Mouse (Mus musculus): ENCODE measurements around the gene Tspan15. TPM values are rescaled to one million over a fixed set of nuclear protein-coding genes. Genes with fewer than 3 reads are reported as not detected.

The Tspan15 gene
- polyA plus RNA-seq, 2 experiments = 7.7 to 12.3 TPM

GRCm38 (mm10) chr10:62143820-62144219, 87.2 kb downstream of the Tspan15 start, which contains the start of gene Fam241b:
Gene Fam241b (minus strand): TSS chr10:62143920.
- DNase-seq (ENCODE audit: low spot score) (no peak), ATAC-seq (ENCODE audit: low FRiP score, low read depth) (no peak)
- Histone ChIP-seq H3K36me3 (ENCODE audit: control insufficient read depth, insufficient read depth, low read length) (no peaks in the 10 kb centered on the region), H3K4me2 (replicated peaks; ENCODE audit: low read depth, low read length, severe bottlenecking) (no peak within 1 kb of the TSS), H3K9ac (ENCODE audit: low read depth, low read length, severe bottlenecking) (no peak within 1 kb of the TSS), H3K4me3 (replicated peaks; ENCODE audit: low read length) (no peak within 1 kb of the TSS), H3K4me1 (ENCODE audit: control insufficient read depth, insufficient read depth, low read length) (no peaks in the 10 kb centered on the region), H3K27me3 (ENCODE audit: control insufficient read depth, insufficient read depth, low read length) (no peaks in the 10 kb centered on the region), H3K27ac (replicated peaks; ENCODE audit: low read depth, low read length) (no peak within 1 kb of the TSS), H3K9me3 (ENCODE audit: control insufficient read depth, low read length) (no peaks in the 10 kb centered on the region)
- WGBS = 52% methylated on average over 8 of the region's 8 CpGs
- TF ChIP-seq POLR2A (IDR thresholded peaks at IDR 0.05; ENCODE audit: borderline replicate concordance, extremely low read depth, insufficient read depth, insufficient read length) = no peak

GRCm38 (mm10) chr10:62138040-62138439, 93.0 kb downstream of the Tspan15 start:
- Histone ChIP-seq H3K27me3 (ENCODE audit: control insufficient read depth, insufficient read depth, low read length) (peaks cover 45% of the 10 kb centered on the region), H3K27ac (replicated peaks; ENCODE audit: low read depth, low read length) (no peak overlapping the region), H3K4me1 (ENCODE audit: control insufficient read depth, insufficient read depth, low read length) (no peaks in the 10 kb centered on the region), H3K9me3 (ENCODE audit: control insufficient read depth, low read length) (no peaks in the 10 kb centered on the region), H3K36me3 (ENCODE audit: control insufficient read depth, insufficient read depth, low read length) (no peaks in the 10 kb centered on the region), H3K4me3 (replicated peaks; ENCODE audit: low read length) (no peak overlapping the region), H3K9ac (ENCODE audit: low read depth, low read length, severe bottlenecking) (no peak overlapping the region), H3K4me2 (replicated peaks; ENCODE audit: low read depth, low read length, severe bottlenecking) (no peak overlapping the region)
- WGBS = 15% methylated on average over 3 of the region's 3 CpGs
- DNase-seq (ENCODE audit: low spot score) (peak; percentile 82), ATAC-seq (ENCODE audit: low FRiP score, low read depth) (no peak)
- TF ChIP-seq POLR2A (IDR thresholded peaks at IDR 0.05; ENCODE audit: borderline replicate concordance, extremely low read depth, insufficient read depth, insufficient read length) = no peak

- Histone ChIP-seq H3K36me3 (ENCODE audit: control insufficient read depth, insufficient read depth, low read length) (no peaks in the 10 kb centered on the region), H3K9ac (ENCODE audit: low read depth, low read length, severe bottlenecking) (no peak overlapping the region), H3K9me3 (ENCODE audit: control insufficient read depth, low read length) (no peaks in the 10 kb centered on the region), H3K27me3 (ENCODE audit: control insufficient read depth, insufficient read depth, low read length) (peaks cover 54% of the 10 kb centered on the region), H3K27ac (replicated peaks; ENCODE audit: low read depth, low read length) (no peak overlapping the region), H3K4me1 (ENCODE audit: control insufficient read depth, insufficient read depth, low read length) (peaks cover 4% of the 10 kb centered on the region), H3K4me3 (replicated peaks; ENCODE audit: low read length) (no peak overlapping the region), H3K4me2 (replicated peaks; ENCODE audit: low read depth, low read length, severe bottlenecking) (no peak overlapping the region)
- no peak for DNase-seq (ENCODE audit: low spot score)
- 12% methylated on average over 4 of the region's 4 CpGs for WGBS
- TF ChIP-seq POLR2A (IDR thresholded peaks at IDR 0.05; ENCODE audit: borderline replicate concordance, extremely low read depth, insufficient read depth, insufficient read length) = no peak
- no peak for ATAC-seq (ENCODE audit: low FRiP score, low read depth)
Observed at GRCm38 (mm10) chr10:62137150-62137549, 93.9 kb downstream of the Tspan15 start.

- no peak for TF ChIP-seq POLR2A (IDR thresholded peaks at IDR 0.05; ENCODE audit: borderline replicate concordance, extremely low read depth, insufficient read depth, insufficient read length)
- DNase-seq (ENCODE audit: low spot score) = no peak
- Histone ChIP-seq H3K27me3 (ENCODE audit: control insufficient read depth, insufficient read depth, low read length) (peaks cover 66% of the 10 kb centered on the region), H3K36me3 (ENCODE audit: control insufficient read depth, insufficient read depth, low read length) (no peaks in the 10 kb centered on the region), H3K4me3 (replicated peaks; ENCODE audit: low read length) (no peak overlapping the region), H3K27ac (replicated peaks; ENCODE audit: low read depth, low read length) (no peak overlapping the region), H3K9ac (ENCODE audit: low read depth, low read length, severe bottlenecking) (no peak overlapping the region), H3K9me3 (ENCODE audit: control insufficient read depth, low read length) (no peaks in the 10 kb centered on the region), H3K4me2 (replicated peaks; ENCODE audit: low read depth, low read length, severe bottlenecking) (no peak overlapping the region), H3K4me1 (ENCODE audit: control insufficient read depth, insufficient read depth, low read length) (peaks cover 4% of the 10 kb centered on the region)
- no peak for ATAC-seq (ENCODE audit: low FRiP score, low read depth)
- WGBS = 7% methylated on average over 8 of the region's 8 CpGs
Observed at GRCm38 (mm10) chr10:62135696-62136470, 95.2 kb downstream of the Tspan15 start.

Small RNA genes lying within 50 kb of the gene (microRNA-seq; reads per million reads assigned to microRNA genes)
- gene Mir7662 = not detected

Other genes with a start within 250 kb of the Tspan15 start
- gene Neurog3, start 98.2 kb downstream of the Tspan15 start, polyA plus RNA-seq (2012; rRNA removed) = not detected in 2 replicates
- gene Neurog3, start 98.2 kb downstream of the Tspan15 start, polyA plus RNA-seq (2014; fragmentation: Nextera tagmentation; extraction: Ambion mirVana) = not detected in 2 replicates
- 8.4 and 8.5 TPM in 2 replicates for gene Fam241b, start 87.3 kb downstream of the Tspan15 start, polyA plus RNA-seq (2012; rRNA removed)
- 5.0 and 5.4 TPM in 2 replicates for gene Fam241b, start 87.3 kb downstream of the Tspan15 start, polyA plus RNA-seq (2014; fragmentation: Nextera tagmentation; extraction: Ambion mirVana)
- gene Tacr2, start 21.2 kb upstream of the Tspan15 start, polyA plus RNA-seq (2012; rRNA removed) = 0.03 TPM in 1 of 2 replicates, not detected in the other
- not detected in 2 replicates for gene Tacr2, start 21.2 kb upstream of the Tspan15 start, polyA plus RNA-seq (2014; fragmentation: Nextera tagmentation; extraction: Ambion mirVana)
- gene Hk1, start 148.7 kb upstream of the Tspan15 start, polyA plus RNA-seq (2012; rRNA removed) = 30.7 and 32.1 TPM in 2 replicates
- 29.2 and 29.3 TPM in 2 replicates for gene Hk1, start 148.7 kb upstream of the Tspan15 start, polyA plus RNA-seq (2014; fragmentation: Nextera tagmentation; extraction: Ambion mirVana)
- gene Hkdc1, start 191.2 kb upstream of the Tspan15 start, polyA plus RNA-seq (2012; rRNA removed) = 2.3 and 3.3 TPM in 2 replicates
- gene Hkdc1, start 191.2 kb upstream of the Tspan15 start, polyA plus RNA-seq (2014; fragmentation: Nextera tagmentation; extraction: Ambion mirVana) = 1.1 and 2.4 TPM in 2 replicates
- gene 4930507D05Rik, start 218.2 kb upstream of the Tspan15 start, polyA plus RNA-seq (2012; rRNA removed) = 0.33 TPM in 2 replicates
- 0.29 and 0.39 TPM in 2 replicates for gene 4930507D05Rik, start 218.2 kb upstream of the Tspan15 start, polyA plus RNA-seq (2014; fragmentation: Nextera tagmentation; extraction: Ambion mirVana)
- 28.7 and 30.8 TPM in 2 replicates for gene Supv3l1, start 218.5 kb upstream of the Tspan15 start, polyA plus RNA-seq (2012; rRNA removed)
- 24.2 and 25.5 TPM in 2 replicates for gene Supv3l1, start 218.5 kb upstream of the Tspan15 start, polyA plus RNA-seq (2014; fragmentation: Nextera tagmentation; extraction: Ambion mirVana)

Data from limb, embryonic 14.5 days (tissue).